Mouse (Mus musculus): ENCODE data around the gene Hist1h2bn. TPM values are rescaled to one million over a fixed set of nuclear protein-coding genes. Genes with fewer than 3 reads are reported as not detected.

Hist1h2bn gene
- polyA plus RNA-seq (2014; fragmentation: Illumina TruSeq; extraction: RNeasy Lipid Tissue Mini Kit (QIAGEN cat#74804); ENCODE audit: low replicate concordance): not detected

DNA sequence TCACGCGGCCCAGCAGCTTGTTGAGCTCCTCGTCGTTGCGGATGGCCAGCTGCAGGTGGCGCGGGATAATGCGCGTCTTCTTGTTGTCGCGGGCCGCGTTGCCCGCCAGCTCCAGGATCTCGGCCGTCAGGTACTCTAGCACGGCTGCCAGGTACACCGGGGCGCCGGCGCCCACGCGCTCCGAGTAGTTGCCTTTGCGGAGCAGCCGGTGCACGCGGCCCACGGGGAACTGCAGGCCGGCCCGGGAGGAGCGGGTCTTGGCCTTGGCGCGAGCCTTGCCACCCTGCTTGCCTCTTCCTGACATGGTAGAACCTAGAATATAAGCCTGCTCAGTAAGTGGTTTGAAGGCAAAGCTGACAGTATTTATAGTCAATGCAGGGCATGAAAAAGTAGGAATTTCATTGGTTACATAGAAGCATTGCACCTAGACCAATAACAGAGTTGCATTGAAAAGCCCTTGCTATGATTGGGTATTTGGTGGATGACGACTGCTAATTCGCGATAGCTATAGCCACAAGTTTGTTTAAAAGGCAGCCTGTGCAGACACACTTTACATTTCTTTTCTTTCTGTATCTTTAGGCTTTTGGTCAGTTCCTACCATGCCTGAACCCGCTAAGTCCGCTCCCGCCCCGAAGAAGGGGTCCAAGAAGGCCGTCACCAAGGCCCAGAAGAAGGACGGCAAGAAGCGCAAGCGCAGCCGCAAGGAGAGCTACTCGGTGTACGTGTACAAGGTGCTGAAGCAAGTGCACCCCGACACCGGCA is at the start of gene Hist1h2bn, which contains the start of gene Hist1h2ak:
Gene Hist1h2bn (plus strand): TSS at position 600 of the 762 bp plus-strand sequence.
Gene Hist1h2ak (minus strand): TSS at position 304 of the 762 bp plus-strand sequence.

DNA sequence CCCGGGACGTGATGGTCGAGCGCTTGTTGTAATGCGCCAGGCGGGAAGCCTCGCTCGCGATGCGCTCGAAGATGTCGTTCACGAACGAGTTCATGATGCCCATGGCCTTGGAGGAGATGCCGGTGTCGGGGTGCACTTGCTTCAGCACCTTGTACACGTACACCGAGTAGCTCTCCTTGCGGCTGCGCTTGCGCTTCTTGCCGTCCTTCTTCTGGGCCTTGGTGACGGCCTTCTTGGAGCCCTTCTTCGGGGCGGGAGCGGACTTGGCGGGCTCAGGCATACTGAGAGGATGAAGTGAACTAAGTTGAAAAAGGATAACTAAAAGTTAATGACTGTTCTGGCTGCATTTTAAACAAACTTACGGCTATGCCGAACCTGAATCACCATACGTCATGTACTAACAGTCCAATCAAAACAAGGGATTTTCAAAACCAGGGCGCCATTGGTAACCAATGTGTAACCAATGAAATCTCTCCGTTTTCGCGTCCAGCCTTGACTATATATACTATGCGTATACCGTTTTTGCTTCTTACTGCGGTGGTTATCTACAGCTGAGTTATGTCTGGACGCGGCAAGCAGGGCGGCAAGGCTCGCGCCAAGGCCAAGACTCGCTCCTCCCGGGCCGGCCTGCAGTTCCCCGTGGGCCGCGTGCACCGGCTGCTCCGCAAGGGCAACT is 37.9 kb upstream of the Hist1h2bn start, which contains the start of the genes Hist1h2bl and Hist1h2ai:
Gene Hist1h2bl (minus strand): TSS at position 280 of the 676 bp plus-strand sequence.
Gene Hist1h2ai (plus strand): TSS at position 559 of the 676 bp plus-strand sequence.

DNA sequence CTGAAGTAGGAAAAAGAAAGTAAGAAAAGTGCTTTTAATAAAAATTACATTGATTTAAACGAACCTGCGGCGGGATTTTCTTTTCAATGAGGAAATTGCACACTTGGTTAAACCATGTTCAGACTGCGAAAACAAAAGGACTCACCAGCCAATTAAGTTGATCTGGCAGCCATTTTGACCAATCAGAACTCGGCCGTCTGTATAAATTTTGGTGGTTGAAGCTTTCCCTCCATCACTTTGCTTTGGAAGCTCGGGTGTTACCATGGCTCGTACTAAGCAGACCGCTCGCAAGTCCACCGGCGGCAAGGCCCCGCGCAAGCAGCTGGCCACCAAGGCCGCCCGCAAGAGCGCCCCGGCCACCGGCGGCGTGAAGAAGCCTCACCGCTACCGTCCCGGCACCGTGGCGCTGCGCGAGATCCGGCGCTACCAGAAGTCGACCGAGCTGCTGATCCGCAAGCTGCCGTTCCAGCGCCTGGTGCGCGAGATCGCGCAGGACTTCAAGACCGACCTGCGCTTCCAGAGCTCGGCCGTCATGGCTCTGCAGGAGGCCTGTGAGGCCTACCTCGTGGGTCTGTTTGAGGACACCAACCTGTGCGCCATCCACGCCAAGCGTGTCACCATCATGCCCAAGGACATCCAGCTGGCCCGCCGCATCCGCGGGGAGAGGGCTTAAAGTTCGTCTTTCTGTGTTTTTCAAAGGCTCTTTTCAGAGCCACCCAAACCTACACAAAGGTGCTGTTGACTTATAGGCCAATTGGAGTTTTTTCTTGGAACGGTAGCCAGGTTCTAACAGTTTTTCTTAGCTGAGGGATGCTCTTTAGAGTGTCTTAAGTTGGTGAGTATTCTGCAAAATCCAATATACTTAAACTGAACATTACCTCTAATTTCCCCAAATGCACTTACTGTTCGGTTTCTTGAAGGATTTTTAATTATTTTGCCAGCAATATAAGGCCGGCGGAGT is 36.2 kb upstream of the Hist1h2bn start, which contains the start of gene Hist1h3h:
Gene Hist1h3h (plus strand): TSS at position 263 of the 961 bp plus-strand sequence.

DNA sequence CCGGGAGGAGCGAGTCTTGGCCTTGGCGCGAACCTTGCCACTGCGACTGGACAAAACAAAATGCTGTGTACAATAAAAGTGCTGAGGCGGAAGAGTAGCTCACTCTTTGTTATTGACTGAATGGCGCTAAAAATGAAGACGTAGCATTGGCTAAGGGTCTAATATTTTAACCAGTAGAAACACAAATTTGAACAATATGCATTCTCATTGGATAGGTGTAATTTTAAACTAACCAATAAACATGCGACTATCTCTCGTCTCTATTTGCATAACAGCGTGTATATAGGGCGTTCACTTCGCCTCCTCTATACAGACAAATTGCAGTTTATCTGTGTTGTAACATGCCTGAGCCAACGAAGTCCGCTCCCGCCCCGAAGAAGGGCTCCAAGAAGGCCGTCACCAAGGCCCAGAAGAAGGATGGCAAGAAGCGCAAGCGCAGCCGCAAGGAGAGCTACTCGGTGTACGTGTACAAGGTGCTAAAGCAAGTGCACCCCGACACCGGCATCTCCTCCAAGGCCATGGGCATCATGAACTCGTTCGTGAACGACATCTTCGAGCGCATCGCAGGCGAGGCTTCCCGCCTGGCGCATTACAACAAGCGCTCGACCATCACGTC is 32.1 kb upstream of the Hist1h2bn start, which contains the start of gene Hist1h2bm:
Gene Hist1h2bm (plus strand): TSS at position 288 of the 616 bp plus-strand sequence.

DNA sequence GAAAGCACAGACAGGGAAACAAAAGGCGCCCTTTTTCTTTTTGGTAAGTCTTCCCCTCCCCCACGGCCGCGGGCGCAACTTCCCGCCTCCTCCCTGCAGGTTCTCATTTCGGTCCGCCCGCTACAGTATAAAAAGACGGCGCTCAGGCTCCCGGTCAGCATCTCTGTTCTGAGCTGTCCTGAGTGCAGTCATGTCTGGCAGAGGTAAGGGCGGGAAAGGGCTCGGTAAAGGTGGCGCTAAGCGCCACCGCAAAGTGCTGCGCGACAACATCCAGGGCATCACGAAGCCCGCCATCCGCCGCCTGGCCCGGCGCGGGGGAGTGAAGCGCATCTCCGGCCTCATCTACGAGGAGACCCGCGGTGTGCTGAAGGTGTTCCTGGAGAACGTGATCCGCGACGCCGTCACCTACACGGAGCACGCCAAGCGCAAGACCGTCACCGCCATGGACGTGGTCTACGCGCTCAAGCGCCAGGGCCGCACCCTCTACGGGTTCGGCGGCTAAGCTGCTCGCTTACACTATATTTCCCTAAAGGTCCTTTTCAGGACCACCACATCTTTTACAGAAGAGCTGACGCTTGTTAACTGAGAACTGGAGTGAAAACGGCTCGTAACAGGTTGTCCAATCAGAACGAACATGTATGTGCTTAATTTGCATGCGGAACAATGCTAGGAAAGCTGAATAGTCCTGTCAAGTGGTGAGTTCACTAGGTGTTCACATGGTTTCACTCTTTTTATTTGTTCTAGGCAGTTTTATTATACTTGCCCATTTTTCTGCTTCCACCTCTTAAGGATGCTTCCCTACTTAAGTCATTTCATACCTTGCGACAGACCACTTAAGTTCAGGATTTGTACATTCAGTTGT is 18.8 kb upstream of the Hist1h2bn start, which contains the start of gene Hist1h4j:
Gene Hist1h4j (plus strand): TSS at position 159 of the 862 bp plus-strand sequence.

DNA sequence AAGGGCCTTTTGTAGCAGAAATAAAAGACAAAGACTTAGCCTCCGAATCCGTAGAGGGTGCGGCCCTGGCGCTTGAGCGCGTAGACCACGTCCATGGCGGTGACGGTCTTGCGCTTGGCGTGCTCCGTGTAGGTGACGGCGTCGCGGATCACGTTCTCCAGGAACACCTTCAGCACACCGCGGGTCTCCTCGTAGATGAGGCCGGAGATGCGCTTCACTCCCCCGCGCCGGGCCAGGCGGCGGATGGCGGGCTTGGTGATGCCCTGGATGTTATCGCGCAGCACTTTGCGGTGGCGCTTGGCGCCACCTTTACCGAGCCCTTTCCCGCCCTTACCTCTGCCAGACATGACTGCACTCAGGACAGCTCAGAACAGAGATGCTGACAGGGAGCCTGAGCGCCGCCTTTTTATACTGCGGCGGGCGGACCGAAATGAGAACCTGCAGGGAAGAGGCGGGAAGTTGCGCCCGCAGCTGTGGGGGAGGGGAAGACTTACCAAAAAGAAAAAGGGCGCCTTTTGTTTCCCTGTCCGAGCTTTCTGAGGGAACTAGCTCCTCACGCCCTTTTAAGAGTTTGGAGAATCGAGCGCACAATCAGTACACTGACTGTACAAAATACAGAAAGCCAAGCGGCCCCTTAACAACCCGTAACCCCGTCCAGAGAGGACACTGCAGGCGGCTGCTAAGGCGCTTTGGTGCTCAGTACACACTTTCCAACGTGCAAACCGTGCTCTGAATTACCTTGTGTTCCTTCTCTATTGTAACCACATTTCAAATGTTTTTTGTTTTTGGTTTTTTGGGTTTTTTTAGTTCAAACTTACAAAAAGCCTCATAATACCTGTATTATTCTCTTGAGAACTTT is 3.5 kb upstream of the Hist1h2bn start, which contains the start of gene Hist1h4k:
Gene Hist1h4k (minus strand): TSS at position 347 of the 859 bp plus-strand sequence.

DNA sequence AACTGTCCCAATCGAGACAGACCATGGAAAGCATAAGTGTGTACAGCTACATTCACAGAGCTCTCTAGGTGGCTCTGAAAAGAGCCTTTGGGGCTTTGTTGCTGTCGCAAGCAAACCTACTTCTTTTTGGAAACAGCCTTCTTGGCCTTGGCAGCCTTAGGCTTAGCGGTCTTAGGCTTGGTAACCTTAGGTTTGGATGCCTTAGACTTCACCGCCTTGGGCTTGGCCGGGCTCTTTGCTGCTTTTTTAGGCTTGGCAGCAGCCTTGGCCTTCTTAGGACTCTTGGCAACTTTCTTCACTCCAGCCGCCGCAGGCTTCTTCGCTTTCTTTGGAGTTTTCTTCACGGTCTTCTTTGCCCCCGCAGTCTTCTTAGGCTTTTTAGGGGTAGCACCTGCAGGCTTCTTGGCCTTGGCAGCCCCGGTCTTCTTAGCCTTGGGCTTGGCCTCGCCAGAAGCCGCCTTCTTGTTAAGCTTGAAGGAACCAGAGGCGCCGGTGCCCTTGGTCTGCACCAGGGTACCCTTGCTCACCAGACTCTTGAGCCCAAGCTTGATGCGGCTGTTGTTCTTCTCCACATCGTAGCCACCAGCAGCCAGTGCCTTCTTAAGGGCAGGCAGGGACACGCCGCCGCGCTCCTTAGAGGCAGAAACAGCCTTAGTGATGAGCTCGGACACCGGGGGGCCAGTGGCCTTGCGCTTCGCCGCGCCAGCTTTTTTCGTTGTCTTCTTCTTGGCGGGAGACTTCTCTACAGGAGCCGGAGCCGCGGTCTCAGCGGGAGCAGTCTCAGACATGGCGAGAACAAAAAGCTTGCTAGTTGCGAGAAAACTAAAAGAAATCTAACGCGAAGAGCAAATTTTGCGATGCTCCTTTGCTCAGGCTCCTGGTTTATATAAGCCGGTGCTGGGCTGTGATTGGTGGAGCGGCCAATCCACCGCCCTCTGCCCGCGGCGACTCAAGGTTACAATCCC is 26.1 kb downstream of the Hist1h2bn start, which contains the start of gene Hist1h1b:
Gene Hist1h1b (minus strand): TSS at position 859 of the 965 bp plus-strand sequence.

DNA sequence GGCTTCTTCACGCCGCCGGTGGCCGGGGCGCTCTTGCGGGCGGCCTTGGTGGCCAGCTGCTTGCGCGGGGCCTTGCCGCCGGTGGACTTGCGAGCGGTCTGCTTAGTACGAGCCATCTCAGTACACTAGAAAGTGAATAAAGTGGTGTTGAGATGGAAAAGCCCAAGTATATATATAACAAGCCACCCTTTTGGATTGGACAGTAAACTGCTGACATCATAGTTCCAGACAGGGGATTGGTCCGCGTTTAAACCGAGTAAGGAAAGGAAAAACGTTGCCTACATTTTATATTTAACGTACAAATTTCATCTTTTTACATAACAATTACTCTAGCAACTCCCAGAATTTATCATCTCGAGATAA is 29.3 kb downstream of the Hist1h2bn start, which contains the start of gene Hist1h3i:
Gene Hist1h3i (minus strand): TSS at position 116 of the 363 bp plus-strand sequence.

DNA sequence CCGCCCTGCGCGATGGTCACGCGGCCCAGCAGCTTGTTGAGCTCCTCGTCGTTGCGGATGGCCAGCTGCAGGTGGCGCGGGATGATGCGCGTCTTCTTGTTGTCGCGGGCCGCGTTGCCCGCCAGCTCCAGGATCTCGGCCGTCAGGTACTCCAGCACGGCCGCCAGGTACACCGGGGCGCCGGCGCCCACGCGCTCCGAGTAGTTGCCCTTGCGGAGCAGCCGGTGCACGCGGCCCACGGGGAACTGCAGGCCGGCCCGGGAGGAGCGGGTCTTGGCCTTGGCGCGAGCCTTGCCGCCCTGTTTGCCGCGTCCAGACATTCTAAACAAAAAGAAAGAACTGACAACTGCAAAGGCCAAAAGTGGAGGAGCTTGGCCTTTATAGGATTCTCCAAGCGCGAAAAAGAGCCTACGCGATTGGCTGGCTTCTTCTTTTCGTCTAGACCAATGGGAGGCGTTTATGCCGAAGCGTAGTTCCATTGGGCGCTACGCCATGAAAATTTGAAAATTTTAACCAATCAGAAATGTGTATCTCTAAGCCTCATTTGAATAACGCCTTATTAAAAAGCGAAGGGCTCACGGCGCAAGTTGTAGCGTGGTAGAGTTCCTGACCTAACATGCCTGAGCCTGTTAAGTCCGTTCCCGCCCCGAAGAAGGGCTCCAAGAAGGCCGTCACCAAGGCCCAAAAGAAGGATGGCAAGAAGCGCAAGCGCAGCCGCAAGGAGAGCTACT is 33.1 kb downstream of the Hist1h2bn start, which contains the start of the genes Hist1h2an and Hist1h2bp:
Gene Hist1h2an (minus strand): TSS at position 320 of the 731 bp plus-strand sequence.
Gene Hist1h2bp (plus strand): TSS at position 563 of the 731 bp plus-strand sequence.

Other genes starting within 250 kb of the Hist1h2bn start
- gene Zkscan8, start 223.0 kb upstream of the Hist1h2bn start, polyA plus RNA-seq (2014; fragmentation: Illumina TruSeq; extraction: RNeasy Lipid Tissue Mini Kit (QIAGEN cat#74804); ENCODE audit: low replicate concordance): 15.6 TPM
- not detected for gene Olfr1366, start 211.3 kb upstream of the Hist1h2bn start, polyA plus RNA-seq (2014; fragmentation: Illumina TruSeq; extraction: RNeasy Lipid Tissue Mini Kit (QIAGEN cat#74804); ENCODE audit: low replicate concordance)
- gene Olfr1535, start 194.2 kb upstream of the Hist1h2bn start, polyA plus RNA-seq (2014; fragmentation: Illumina TruSeq; extraction: RNeasy Lipid Tissue Mini Kit (QIAGEN cat#74804); ENCODE audit: low replicate concordance): not detected
- gene Olfr1364, start 172.4 kb upstream of the Hist1h2bn start, polyA plus RNA-seq (2014; fragmentation: Illumina TruSeq; extraction: RNeasy Lipid Tissue Mini Kit (QIAGEN cat#74804); ENCODE audit: low replicate concordance): not detected
- gene Olfr1362, start 140.1 kb upstream of the Hist1h2bn start, polyA plus RNA-seq (2014; fragmentation: Illumina TruSeq; extraction: RNeasy Lipid Tissue Mini Kit (QIAGEN cat#74804); ENCODE audit: low replicate concordance): not detected
- gene Olfr11, start 111.6 kb upstream of the Hist1h2bn start, polyA plus RNA-seq (2014; fragmentation: Illumina TruSeq; extraction: RNeasy Lipid Tissue Mini Kit (QIAGEN cat#74804); ENCODE audit: low replicate concordance): not detected
- not detected for gene Olfr1361, start 90.7 kb upstream of the Hist1h2bn start, polyA plus RNA-seq (2014; fragmentation: Illumina TruSeq; extraction: RNeasy Lipid Tissue Mini Kit (QIAGEN cat#74804); ENCODE audit: low replicate concordance)
- not detected for gene Olfr1360, start 76.7 kb upstream of the Hist1h2bn start, polyA plus RNA-seq (2014; fragmentation: Illumina TruSeq; extraction: RNeasy Lipid Tissue Mini Kit (QIAGEN cat#74804); ENCODE audit: low replicate concordance)
- not detected for gene Olfr1359, start 56.0 kb upstream of the Hist1h2bn start, polyA plus RNA-seq (2014; fragmentation: Illumina TruSeq; extraction: RNeasy Lipid Tissue Mini Kit (QIAGEN cat#74804); ENCODE audit: low replicate concordance)
- not detected for gene Hist1h2bl, start 38.0 kb upstream of the Hist1h2bn start, polyA plus RNA-seq (2014; fragmentation: Illumina TruSeq; extraction: RNeasy Lipid Tissue Mini Kit (QIAGEN cat#74804); ENCODE audit: low replicate concordance)
- gene Hist1h2ai, start 37.7 kb upstream of the Hist1h2bn start, polyA plus RNA-seq (2014; fragmentation: Illumina TruSeq; extraction: RNeasy Lipid Tissue Mini Kit (QIAGEN cat#74804); ENCODE audit: low replicate concordance): not detected
- not detected for gene Hist1h3h, start 36.5 kb upstream of the Hist1h2bn start, polyA plus RNA-seq (2014; fragmentation: Illumina TruSeq; extraction: RNeasy Lipid Tissue Mini Kit (QIAGEN cat#74804); ENCODE audit: low replicate concordance)
- not detected for gene Hist1h2bm, start 32.1 kb upstream of the Hist1h2bn start, polyA plus RNA-seq (2014; fragmentation: Illumina TruSeq; extraction: RNeasy Lipid Tissue Mini Kit (QIAGEN cat#74804); ENCODE audit: low replicate concordance)
- 1.7 TPM for gene Hist1h4j, start 19.1 kb upstream of the Hist1h2bn start, polyA plus RNA-seq (2014; fragmentation: Illumina TruSeq; extraction: RNeasy Lipid Tissue Mini Kit (QIAGEN cat#74804); ENCODE audit: low replicate concordance)
- gene Hist1h4k, start 3.6 kb upstream of the Hist1h2bn start, polyA plus RNA-seq (2014; fragmentation: Illumina TruSeq; extraction: RNeasy Lipid Tissue Mini Kit (QIAGEN cat#74804); ENCODE audit: low replicate concordance): not detected
- gene Hist1h2ak, start 296 bp upstream of the Hist1h2bn start, polyA plus RNA-seq (2014; fragmentation: Illumina TruSeq; extraction: RNeasy Lipid Tissue Mini Kit (QIAGEN cat#74804); ENCODE audit: low replicate concordance): not detected
- not detected for gene Hist1h1b, start 26.5 kb downstream of the Hist1h2bn start, polyA plus RNA-seq (2014; fragmentation: Illumina TruSeq; extraction: RNeasy Lipid Tissue Mini Kit (QIAGEN cat#74804); ENCODE audit: low replicate concordance)
- gene Hist1h3i, start 29.2 kb downstream of the Hist1h2bn start, polyA plus RNA-seq (2014; fragmentation: Illumina TruSeq; extraction: RNeasy Lipid Tissue Mini Kit (QIAGEN cat#74804); ENCODE audit: low replicate concordance): not detected
- gene Hist1h2an, start 33.1 kb downstream of the Hist1h2bn start, polyA plus RNA-seq (2014; fragmentation: Illumina TruSeq; extraction: RNeasy Lipid Tissue Mini Kit (QIAGEN cat#74804); ENCODE audit: low replicate concordance): not detected
- gene Hist1h2bp, start 33.3 kb downstream of the Hist1h2bn start, polyA plus RNA-seq (2014; fragmentation: Illumina TruSeq; extraction: RNeasy Lipid Tissue Mini Kit (QIAGEN cat#74804); ENCODE audit: low replicate concordance): not detected
- gene Hist1h2bq, start 56.1 kb downstream of the Hist1h2bn start, polyA plus RNA-seq (2014; fragmentation: Illumina TruSeq; extraction: RNeasy Lipid Tissue Mini Kit (QIAGEN cat#74804); ENCODE audit: low replicate concordance): 1.1 TPM
- gene Hist1h2ao, start 56.3 kb downstream of the Hist1h2bn start, polyA plus RNA-seq (2014; fragmentation: Illumina TruSeq; extraction: RNeasy Lipid Tissue Mini Kit (QIAGEN cat#74804); ENCODE audit: low replicate concordance): not detected
- not detected for gene Hist1h4m, start 57.6 kb downstream of the Hist1h2bn start, polyA plus RNA-seq (2014; fragmentation: Illumina TruSeq; extraction: RNeasy Lipid Tissue Mini Kit (QIAGEN cat#74804); ENCODE audit: low replicate concordance)
- not detected for gene Hist1h4n, start 78.1 kb downstream of the Hist1h2bn start, polyA plus RNA-seq (2014; fragmentation: Illumina TruSeq; extraction: RNeasy Lipid Tissue Mini Kit (QIAGEN cat#74804); ENCODE audit: low replicate concordance)
- not detected for gene Hist1h2ap, start 79.4 kb downstream of the Hist1h2bn start, polyA plus RNA-seq (2014; fragmentation: Illumina TruSeq; extraction: RNeasy Lipid Tissue Mini Kit (QIAGEN cat#74804); ENCODE audit: low replicate concordance)
- gene Hist1h2br, start 79.6 kb downstream of the Hist1h2bn start, polyA plus RNA-seq (2014; fragmentation: Illumina TruSeq; extraction: RNeasy Lipid Tissue Mini Kit (QIAGEN cat#74804); ENCODE audit: low replicate concordance): 0.85 TPM
- 0.93 TPM for gene Zfp184, start 191.0 kb downstream of the Hist1h2bn start, polyA plus RNA-seq (2014; fragmentation: Illumina TruSeq; extraction: RNeasy Lipid Tissue Mini Kit (QIAGEN cat#74804); ENCODE audit: low replicate concordance)
- gene Pom121l2, start 227.1 kb downstream of the Hist1h2bn start, polyA plus RNA-seq (2014; fragmentation: Illumina TruSeq; extraction: RNeasy Lipid Tissue Mini Kit (QIAGEN cat#74804); ENCODE audit: low replicate concordance): not detected